Mouse (Mus musculus): ENCODE measurements at regions not wholly inside any gene's neighbourhood (a gene's known extent, or its start where the extent isn't known, plus 50 kb on each side); places are given as distances from the start of the nearest gene placed in this dataset.
A peak's percentile ranks its signal among the peaks of the same experiment; 100 is the strongest.

GRCm38 (mm10) chr11:19767316-19767715 is 156.9 kb upstream of the Spred2 start:
- DNase-seq, result peak; percentile 42

GRCm38 (mm10) chr11:19767871-19768270 is 156.3 kb upstream of the Spred2 start:
- no peak for DNase-seq

- peak; percentile 22 for DNase-seq
Measured at GRCm38 (mm10) chr11:19768962-19769361, 155.2 kb upstream of the Spred2 start.

GRCm38 (mm10) chr11:19774010-19774409 is 150.2 kb upstream of the Spred2 start:
- DNase-seq, result no peak

GRCm38 (mm10) chr11:19775741-19776140 is 148.4 kb upstream of the Spred2 start:
- peak; percentile 70 for DNase-seq

- DNase-seq, result peak; percentile 30
Measured at GRCm38 (mm10) chr11:19776473-19777200, 147.5 kb upstream of the Spred2 start.

GRCm38 (mm10) chr11:19778191-19778590 is 146.0 kb upstream of the Spred2 start:
- DNase-seq, result no peak

- DNase-seq, result no peak
Measured at GRCm38 (mm10) chr11:19785110-19785509, 139.1 kb upstream of the Spred2 start.

GRCm38 (mm10) chr11:19796950-19797670 is 127.1 kb upstream of the Spred2 start:
- DNase-seq, result no peak

- no peak for DNase-seq
Measured at GRCm38 (mm10) chr11:19809359-19809758, 114.8 kb upstream of the Spred2 start.

GRCm38 (mm10) chr11:19811271-19811991 is 112.7 kb upstream of the Spred2 start:
- no peak for DNase-seq

- DNase-seq, result no peak
Measured at GRCm38 (mm10) chr11:19811992-19812690, 112.0 kb upstream of the Spred2 start.

- no peak for DNase-seq
Measured at GRCm38 (mm10) chr11:19813549-19813948, 110.6 kb upstream of the Spred2 start.

GRCm38 (mm10) chr11:19822991-19823390 is 101.2 kb upstream of the Spred2 start:
- no peak for DNase-seq

- peak; percentile 81 for DNase-seq
Measured at GRCm38 (mm10) chr11:19823461-19823895, 100.7 kb upstream of the Spred2 start.

GRCm38 (mm10) chr11:19826481-19827185 is 97.5 kb upstream of the Spred2 start:
- DNase-seq, result peak; percentile 24

GRCm38 (mm10) chr11:19827996-19828395 is 96.2 kb upstream of the Spred2 start:
- DNase-seq, result peak; percentile 49

GRCm38 (mm10) chr11:19828959-19829401 is 95.2 kb upstream of the Spred2 start:
- DNase-seq, result peak; percentile 41

GRCm38 (mm10) chr11:19829564-19830279 is 94.5 kb upstream of the Spred2 start:
- DNase-seq, result no peak

- DNase-seq, result peak; percentile 87
Measured at GRCm38 (mm10) chr11:19830280-19831062, 93.7 kb upstream of the Spred2 start.

- no peak for DNase-seq
Measured at GRCm38 (mm10) chr11:19834561-19834960, 89.6 kb upstream of the Spred2 start.
